Mouse (Mus musculus) heart, postnatal 0 days (tissue): Measurements from ENCODE around the gene Tlr4.

Source experiments
- CTCF ChIP-seq: IDR thresholded peaks from 2 replicates; pipeline ENCODE4 v1.5.1; 2016; ENCODE audit warnings: antibody characterized with exemption, control low read depth, low read depth
- EP300 ChIP-seq: IDR thresholded peaks from 2 replicates; pipeline ENCODE4 v1.6.1; 2016; ENCODE audit warnings: antibody characterized with exemption, low read depth

DNA sequence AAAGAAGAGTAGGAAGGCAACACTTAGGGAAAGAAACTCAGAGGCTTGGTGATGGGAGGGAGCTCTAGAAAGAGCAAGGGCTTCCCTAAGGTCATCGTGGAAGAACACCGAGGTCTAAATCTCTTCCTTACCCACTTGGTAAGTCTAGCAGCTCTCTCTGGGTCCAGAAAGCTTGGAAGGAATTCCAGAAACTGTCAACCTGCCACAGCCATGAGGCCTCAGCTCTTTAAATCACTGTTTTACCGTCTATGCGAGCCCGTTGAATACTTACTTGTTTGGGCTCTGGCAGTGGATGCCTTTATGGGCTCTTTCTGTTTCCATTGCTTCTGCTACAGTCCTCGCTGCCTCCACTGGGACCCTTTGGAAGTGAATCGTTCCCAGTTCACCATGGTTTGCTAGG, 67.6 kb downstream of the Tlr4 start:
- TF ChIP-seq EP300, result no peak
- no peak for TF ChIP-seq CTCF
